Mouse (Mus musculus) lung, adult 2 months (tissue): ENCODE measurements around the gene Lrrc17. TPM values are rescaled to one million over a fixed set of nuclear protein-coding genes. Genes with fewer than 3 reads are reported as not detected.
A peak's percentile ranks its signal among the peaks of the same experiment; 100 is the strongest.

Experiments
- DNase-seq: peaks from one replicate; pipeline ENCODE4 v3.0.0; 2022
- H3K4me1 ChIP-seq: fragments of 200-500 bp; 2 replicates; pipeline ENCODE4 v1.6.1; 2011; ENCODE audit warnings: low read length; ENCODE audit not compliant: control insufficient read depth, insufficient read depth
- H3K4me3 ChIP-seq: fragments of 200-500 bp; replicated peaks from 2 replicates; pipeline ENCODE3; 2011; ENCODE audit warnings: low read depth, mild to moderate bottlenecking, control low read depth, low read length; ENCODE audit errors: extremely low read depth
- CTCF ChIP-seq: fragments of 200-500 bp; IDR thresholded peaks from 2 replicates; pipeline ENCODE4 v1.5.1; 2011; ENCODE audit warnings: mild to moderate bottlenecking, low read length, control low read depth; ENCODE audit not compliant: insufficient read depth
- POLR2A ChIP-seq: fragments of 200-500 bp; IDR thresholded peaks from 2 replicates; pipeline ENCODE4 v1.6.1; 2011; ENCODE audit warnings: low read depth, mild to moderate bottlenecking, control low read depth, low read length, borderline replicate concordance; ENCODE audit errors: extremely low read depth
- WGBS: fragments of 180-500 bp; shearing (Covaris S2); methylation state at CpG from one replicate; pipeline ENCODE4 v1.1.7; 2018; 5-methylcytosine and 5-hydroxymethylcytosine counted together
- polyA plus RNA-seq: library from polyadenylated mRNA; depleted of rRNA; stranded (reverse); fragments of >200 nt; gene quantifications from 2 replicates; pipeline ENCODE4 v1.2.3, GENCODE M21; 2012; rRNA removed

Lrrc17 gene
- polyA plus RNA-seq, result 3.7 and 4.6 TPM in 2 replicates

DNA sequence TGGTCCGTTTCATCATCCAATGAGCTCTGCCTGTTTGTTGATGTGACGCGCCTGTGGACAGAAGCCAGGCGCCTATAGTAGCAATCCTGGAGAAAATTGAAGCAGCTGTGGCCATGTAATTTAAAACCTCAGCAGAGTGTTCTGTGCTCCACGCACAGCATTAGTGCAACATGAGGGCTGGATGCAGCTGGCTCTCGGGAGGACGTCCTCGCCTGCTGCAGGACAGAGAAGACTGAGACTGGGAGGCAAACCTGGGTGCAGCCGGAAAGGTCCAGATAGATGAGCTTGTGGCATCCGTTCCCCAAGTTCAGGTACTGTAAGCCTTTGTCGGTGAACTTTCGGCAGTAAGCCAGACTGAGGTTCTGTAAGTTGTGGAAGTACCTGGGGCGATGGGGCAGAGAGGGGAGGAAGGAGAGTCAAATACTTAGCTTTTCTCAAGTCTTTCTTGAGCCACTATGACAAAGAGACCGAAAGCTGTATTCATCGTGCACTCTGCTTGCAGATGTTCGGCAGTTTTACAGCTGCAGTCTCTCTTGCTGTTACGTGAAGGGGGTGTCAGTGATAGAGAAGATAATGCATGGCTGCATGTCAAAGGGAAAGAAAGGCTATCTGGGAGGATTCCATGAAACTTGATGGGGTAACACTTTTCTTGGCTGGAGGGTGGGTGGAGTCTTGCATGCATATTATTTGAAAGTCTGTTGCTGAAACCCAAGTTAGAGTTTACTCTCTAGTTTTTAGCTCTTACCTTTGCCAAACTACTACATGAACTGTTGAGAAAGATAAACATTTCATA is at the start of gene Lrrc17:
Lrrc17 (plus strand) TSS at position 151 of the 793 bp plus-strand sequence.
- Histone ChIP-seq H3K4me1 (peaks cover 2% of the 10 kb centered on the region; the same call in 1 of the 2 replicates), H3K4me3 (peak within 1 kb of the TSS; percentile 17)
- 40% methylated on average over 17 of the region's 17 CpGs for WGBS
- no peak for DNase-seq
- TF ChIP-seq POLR2A (no peak), CTCF (no peak)

DNA sequence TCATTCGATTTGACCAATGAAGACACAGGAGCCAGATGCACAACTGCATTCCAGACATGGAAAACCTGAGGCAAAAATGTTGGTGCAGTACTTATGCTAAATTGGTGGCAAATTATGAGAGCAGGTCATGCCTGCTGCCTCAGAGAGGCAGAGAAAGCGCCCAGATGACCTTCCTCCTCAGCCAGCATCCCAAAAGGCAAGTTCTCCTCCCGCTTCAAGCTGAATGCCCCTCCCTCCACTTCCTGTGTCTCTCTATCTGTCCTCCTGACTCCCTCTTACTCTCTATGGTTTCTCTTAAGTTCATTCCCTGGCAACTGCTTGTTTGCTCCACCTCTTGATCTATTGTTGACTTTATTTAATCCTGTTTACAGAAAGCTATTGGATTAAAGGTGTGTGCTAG is 48.6 kb upstream of the Lrrc17 start:
- TF ChIP-seq CTCF, result no peak
- no peak for TF ChIP-seq POLR2A
- DNase-seq, result no peak
- 47% methylated on average over 3 of the region's 3 CpGs for WGBS
- Histone ChIP-seq H3K4me1 (no peaks in the 10 kb centered on the region), H3K4me3 (no peak overlapping the region)

DNA sequence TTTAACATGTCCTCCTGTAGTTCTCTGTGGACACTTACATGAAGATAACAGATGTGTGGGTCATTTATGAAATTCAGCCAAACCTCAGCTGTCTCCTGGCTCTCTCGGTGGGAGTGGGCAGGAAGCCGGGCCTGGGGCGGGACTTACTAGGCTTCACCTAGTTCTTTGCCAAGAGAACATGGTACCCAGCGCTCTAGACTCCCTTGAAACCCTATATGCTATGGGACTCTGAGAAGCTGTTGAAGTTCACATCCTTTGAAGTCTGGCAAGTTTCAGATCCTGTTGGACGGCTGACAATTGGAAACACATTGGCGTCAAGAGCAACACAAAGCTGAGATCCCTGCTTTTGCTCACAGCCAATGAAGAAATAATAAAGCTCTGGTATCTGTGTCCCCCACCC is 47.0 kb upstream of the Lrrc17 start:
- no peak for DNase-seq
- H3K4me1 ChIP-seq, result no peaks in the 10 kb centered on the region
- H3K4me3 ChIP-seq, result no peak overlapping the region
- WGBS, result 63% methylated on average over 6 of the region's 6 CpGs
- no peak for TF ChIP-seq CTCF
- no peak for TF ChIP-seq POLR2A

DNA sequence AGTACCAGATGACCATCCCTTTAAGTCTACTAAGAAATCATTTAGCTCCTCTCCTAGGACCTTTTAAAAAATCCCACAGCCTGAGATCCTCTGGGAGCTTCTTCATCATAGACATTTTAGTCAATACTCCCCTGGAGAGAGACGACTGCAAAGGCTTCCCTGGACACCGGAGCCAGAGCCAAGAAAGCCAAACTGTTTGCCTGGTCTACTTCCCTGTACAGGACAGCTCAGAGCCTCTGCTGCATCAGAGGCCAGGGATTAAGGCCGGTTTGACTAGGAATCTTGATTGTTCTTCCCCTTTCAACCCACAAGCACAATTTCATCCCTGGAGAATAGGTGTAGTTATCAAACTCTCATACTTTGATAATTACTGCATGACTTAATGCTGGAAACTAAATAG is 46.5 kb upstream of the Lrrc17 start:
- TF ChIP-seq POLR2A (no peak), CTCF (no peak)
- H3K4me1 ChIP-seq, result no peaks in the 10 kb centered on the region
- H3K4me3 ChIP-seq, result no peak overlapping the region
- 64% methylated on average over 3 of the region's 3 CpGs for WGBS
- no peak for DNase-seq

DNA sequence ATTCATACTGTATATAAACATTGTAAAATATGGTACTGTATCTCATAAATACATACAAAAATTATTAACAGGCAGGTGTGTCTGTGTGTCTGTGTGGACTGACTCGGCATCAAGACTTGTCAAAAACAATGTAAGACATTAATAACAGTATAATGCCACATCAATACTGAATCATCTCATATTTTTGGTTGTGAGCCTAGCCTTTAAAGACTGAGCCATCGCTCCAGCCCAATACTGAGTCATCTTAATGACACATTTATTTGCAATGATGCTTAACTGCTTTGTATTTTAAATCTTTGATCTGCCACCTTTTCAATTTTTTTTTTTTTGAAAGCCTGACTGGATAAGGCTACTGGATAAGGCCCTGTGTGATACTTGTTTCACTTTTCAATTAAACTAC is 44.9 kb upstream of the Lrrc17 start:
- TF ChIP-seq POLR2A (no peak), CTCF (no peak)
- no peak for DNase-seq
- Histone ChIP-seq H3K4me3 (no peak overlapping the region), H3K4me1 (no peaks in the 10 kb centered on the region)
- 87% methylated on average over 2 of the region's 2 CpGs for WGBS

DNA sequence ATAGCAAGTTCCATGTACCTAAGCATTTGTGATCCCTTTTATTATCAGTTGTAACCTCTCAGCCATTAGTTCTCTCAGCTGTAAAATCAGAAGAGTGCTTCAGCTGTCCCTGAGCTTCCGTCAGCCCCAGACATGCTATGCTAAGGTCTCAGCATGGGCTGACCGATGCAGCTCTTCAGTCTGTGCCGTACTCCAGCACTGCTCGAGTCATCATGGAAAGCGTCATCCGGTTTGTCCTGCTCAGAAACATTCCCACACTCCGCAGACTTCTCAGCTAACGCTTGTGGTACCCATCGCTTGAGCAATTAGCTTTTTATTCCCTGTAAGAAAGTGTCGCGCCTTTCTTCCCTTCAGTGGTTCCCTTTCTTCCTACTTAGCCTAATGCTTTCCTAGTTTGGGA is 44.4 kb upstream of the Lrrc17 start:
- 87% methylated on average over 11 of the region's 11 CpGs for WGBS
- TF ChIP-seq POLR2A (no peak), CTCF (no peak)

DNA sequence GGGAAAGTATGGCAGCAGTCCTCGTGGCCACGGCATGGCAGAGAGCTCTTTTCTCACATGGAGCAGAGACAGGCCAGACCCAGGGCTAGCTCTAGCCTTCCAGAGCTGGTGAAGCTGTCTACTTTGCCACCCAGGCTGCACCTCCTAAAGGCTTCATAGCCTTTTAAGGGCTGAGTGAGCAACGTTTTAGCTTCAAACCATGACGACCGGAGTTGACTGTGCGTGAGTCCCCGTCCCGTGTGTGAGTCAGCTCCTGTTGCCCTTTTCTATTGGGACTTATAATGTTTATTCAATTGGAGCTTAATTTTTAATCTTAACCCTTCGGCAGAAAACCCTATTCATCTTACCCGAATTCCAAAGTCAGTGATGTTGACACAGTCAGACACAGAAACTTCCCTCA is 43.2 kb upstream of the Lrrc17 start:
- TF ChIP-seq POLR2A (no peak), CTCF (no peak)
- DNase-seq, result no peak
- H3K4me1 ChIP-seq, result no peaks in the 10 kb centered on the region
- H3K4me3 ChIP-seq, result no peak overlapping the region
- 69% methylated on average over 10 of the region's 10 CpGs for WGBS

More for the DNA sequence above, 44.4 kb upstream of the Lrrc17 start:
- DNase-seq, result no peak
- H3K4me1 ChIP-seq, result no peaks in the 10 kb centered on the region
- H3K4me3 ChIP-seq, result no peak overlapping the region

DNA sequence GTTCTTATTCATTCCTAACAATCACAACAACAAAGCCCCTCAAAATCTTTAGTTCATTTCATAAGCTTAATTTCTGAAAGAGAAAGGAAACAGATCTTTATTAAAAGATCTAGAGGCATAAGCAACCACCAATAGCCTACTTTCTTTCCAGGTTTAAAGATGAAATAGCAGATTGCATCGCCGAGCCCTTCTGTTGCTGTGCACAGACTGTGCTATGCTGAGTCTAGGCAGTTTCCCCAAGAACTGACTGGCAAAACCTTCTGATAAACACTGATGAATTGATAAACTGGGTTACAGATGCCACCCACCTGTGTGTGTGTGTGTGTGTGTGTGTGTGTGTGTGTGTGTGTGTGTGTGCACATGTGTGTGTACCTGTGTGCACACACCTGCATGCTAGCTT is 42.4 kb upstream of the Lrrc17 start:
- 83% methylated on average over 2 of the region's 2 CpGs for WGBS
- Histone ChIP-seq H3K4me1 (no peaks in the 10 kb centered on the region), H3K4me3 (no peak overlapping the region)
- no peak for DNase-seq
- TF ChIP-seq CTCF, result no peak
- no peak for TF ChIP-seq POLR2A

DNA sequence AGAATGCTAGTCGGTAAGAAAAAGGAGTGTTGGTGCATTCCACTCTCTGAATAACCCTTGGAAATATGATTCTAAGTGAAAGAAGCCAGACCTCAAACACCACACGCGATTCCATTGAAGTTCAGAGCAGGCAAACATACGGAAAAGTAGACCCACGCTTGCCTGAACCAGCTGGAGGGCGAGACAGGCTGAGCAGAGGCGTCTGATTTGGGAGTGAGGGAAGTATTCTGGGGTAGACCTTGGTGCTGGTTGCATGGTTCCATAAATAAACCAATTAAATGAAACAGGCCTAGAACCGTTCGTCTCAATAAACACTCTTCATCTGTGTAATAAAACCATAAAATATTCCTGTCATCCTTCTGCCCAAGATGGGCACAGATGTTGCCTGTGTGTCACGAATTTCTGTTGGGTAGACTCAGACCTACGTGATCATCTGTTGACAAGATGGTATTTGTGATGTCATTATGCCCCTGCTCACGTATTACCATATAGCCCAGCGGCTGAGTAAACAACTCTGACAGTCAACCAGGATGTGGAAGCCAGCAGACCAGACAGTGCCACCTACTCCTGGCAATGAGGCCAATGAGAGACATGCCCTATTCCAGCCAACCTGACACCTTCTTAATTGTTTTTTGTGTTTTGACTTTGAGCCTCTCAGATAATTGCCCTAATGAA is 40.3 kb upstream of the Lrrc17 start:
- no peak for DNase-seq
- TF ChIP-seq POLR2A (no peak), CTCF (no peak)
- no peaks in the 10 kb centered on the region for H3K4me1 ChIP-seq
- WGBS, result 89% methylated on average over 13 of the region's 13 CpGs
- H3K4me3 ChIP-seq, result no peak overlapping the region

DNA sequence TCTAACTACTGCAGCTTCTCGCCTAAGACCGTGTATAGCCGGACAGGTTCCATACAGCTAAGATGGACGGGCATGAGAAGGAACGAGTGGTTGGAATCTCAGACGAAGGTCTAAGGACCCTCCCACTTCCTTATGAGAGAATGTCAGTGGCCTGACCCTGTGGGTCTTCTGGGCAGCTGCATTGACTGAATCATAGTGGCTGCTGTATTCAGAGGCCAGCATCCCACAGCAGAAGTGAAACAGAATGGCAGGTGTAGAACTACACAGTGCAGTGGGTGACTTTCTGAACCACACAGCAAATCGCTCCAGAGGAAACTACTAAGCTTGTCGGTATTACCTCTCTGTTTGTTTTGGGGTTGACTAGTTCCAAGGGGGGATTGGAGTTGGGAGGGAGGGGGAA is 38.2 kb upstream of the Lrrc17 start:
- Histone ChIP-seq H3K4me1 (no peaks in the 10 kb centered on the region), H3K4me3 (no peak overlapping the region)
- WGBS, result 80% methylated on average over 8 of the region's 8 CpGs
- TF ChIP-seq CTCF (no peak), POLR2A (no peak)
- no peak for DNase-seq
